Mouse (Mus musculus) neural tube, embryonic 11.5 days (tissue): ENCODE results near the gene Itgb3bp. TPM values are rescaled to one million over a fixed set of nuclear protein-coding genes. Genes with fewer than 3 reads are reported as not detected.

Source experiments
- ATAC-seq: fragments of 200-750 bp; cut with Nextera tagmentation; 2 replicates; pipeline ENCODE4 v1.8.0; 2017; ENCODE audit warnings: moderate number of reproducible peaks, mild to moderate bottlenecking, moderate TSS enrichment, moderate library complexity; ENCODE audit not compliant: insufficient read depth, low FRiP score, low TSS enrichment
- DNase-seq: peaks from one replicate; pipeline ENCODE4 v3.0.0-alpha.2; 2015; ENCODE audit warnings: low spot score
- H3K27ac ChIP-seq: fragments of 300-500 bp; sonication (generic); 2 replicates; pipeline ENCODE4 v1.5.1; 2014; ENCODE audit warnings: low read depth, mild to moderate bottlenecking, low read length
- H3K27me3 ChIP-seq: fragments of 300-500 bp; sonication (generic); 2 replicates; pipeline ENCODE4 v1.6.1; 2014; ENCODE audit warnings: mild to moderate bottlenecking, low read length, mixed read lengths; ENCODE audit not compliant: control insufficient read depth, insufficient read depth
- H3K36me3 ChIP-seq: fragments of 300-500 bp; sonication (generic); 2 replicates; pipeline ENCODE4 v1.6.1; 2014; ENCODE audit warnings: mild to moderate bottlenecking, low read length, moderate library complexity, mixed read lengths; ENCODE audit not compliant: control insufficient read depth, insufficient read depth
- H3K4me1 ChIP-seq: fragments of 300-500 bp; sonication (generic); 2 replicates; pipeline ENCODE4 v1.6.1; 2014; ENCODE audit warnings: low read length, mixed read lengths; ENCODE audit not compliant: control insufficient read depth, insufficient read depth
- H3K4me2 ChIP-seq: fragments of 300-500 bp; sonication (generic); 2 replicates; pipeline ENCODE4 v1.6.1; 2014; ENCODE audit warnings: low read depth, mild to moderate bottlenecking, moderate library complexity
- H3K4me3 ChIP-seq: fragments of 300-500 bp; sonication (generic); 2 replicates; pipeline ENCODE4 v1.5.1; 2014; ENCODE audit warnings: low read depth, low read length
- H3K9ac ChIP-seq: fragments of 300-500 bp; sonication (generic); 2 replicates; pipeline ENCODE4 v1.6.1; 2014; ENCODE audit warnings: mild to moderate bottlenecking, low read length
- H3K9me3 ChIP-seq: fragments of 300-500 bp; sonication (generic); 2 replicates; pipeline ENCODE4 v1.6.1; 2016; ENCODE audit warnings: low read length; ENCODE audit not compliant: control insufficient read depth
- whole genome bisulfite sequencing: fragments of 180-500 bp; shearing (Covaris S2); extraction: QIAGEN DNeasy Blood & Tissue Kit; methylation state at CpG from one replicate; pipeline ENCODE4 v1.1.7; 2014; 5-methylcytosine and 5-hydroxymethylcytosine counted together
- polyA plus RNA-seq: library from polyadenylated mRNA; unstranded; fragments of >200 nt; fragmentation: Nextera tagmentation; extraction: Ambion mirVana; gene quantifications from 2 replicates; pipeline ENCODE4 v1.2.1, GENCODE M21; 2014

Itgb3bp gene
- polyA plus RNA-seq, 1 experiment from 2014 or later, result 44.7 TPM

- Histone ChIP-seq H3K9me3 (no peaks in the 10 kb centered on the region), H3K4me1 (peaks cover 3% of the 10 kb centered on the region; the same call in 1 of the 2 replicates), H3K4me2 (no peak overlapping the region), H3K4me3 (no peak overlapping the region), H3K9ac (no peak overlapping the region), H3K36me3 (no peaks in the 10 kb centered on the region), H3K27me3 (no peaks in the 10 kb centered on the region), H3K27ac (no peak overlapping the region)
- ATAC-seq, result no peak
- WGBS, result 85% methylated on average over 6 of the region's 6 CpGs
- DNase-seq, result no peak
Observed at GRCm38 (mm10) chr4:99928521-99928920, 1.1 kb downstream of the Itgb3bp start.

DNA sequence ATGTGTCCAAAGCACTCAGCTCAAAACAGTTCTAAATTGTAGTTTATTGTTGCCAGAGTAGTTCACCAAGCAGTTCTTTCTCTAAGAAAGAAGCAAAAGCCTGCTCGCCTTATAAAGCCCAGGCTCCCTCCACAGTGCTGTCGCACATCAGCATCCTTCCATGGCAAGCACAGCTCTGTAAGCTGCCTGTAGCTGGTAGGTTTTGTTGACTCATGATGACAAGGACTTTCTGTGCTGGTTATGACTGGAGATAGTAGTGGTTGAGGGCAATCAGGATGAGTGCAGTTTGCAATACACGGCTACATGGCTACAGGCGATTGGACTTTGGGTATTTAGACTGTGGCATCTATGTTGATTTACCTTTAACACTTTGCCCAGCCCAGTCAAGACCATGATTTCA is 3.2 kb downstream of the Itgb3bp start:
- 90% methylated on average over 4 of the region's 4 CpGs for WGBS
- ATAC-seq (no peak), DNase-seq (no peak)
- H3K36me3 ChIP-seq, result no peaks in the 10 kb centered on the region
- no peak overlapping the region for H3K9ac ChIP-seq
- H3K4me1 ChIP-seq, result no peaks in the 10 kb centered on the region; the same call in 1 of the 2 replicates
- H3K27me3 ChIP-seq, result no peaks in the 10 kb centered on the region
- H3K4me3 ChIP-seq, result no peak overlapping the region
- H3K27ac ChIP-seq, result no peak overlapping the region
- H3K9me3 ChIP-seq, result no peaks in the 10 kb centered on the region
- no peak overlapping the region for H3K4me2 ChIP-seq

- DNase-seq, result no peak
- no peak overlapping the region for H3K4me2 ChIP-seq
- H3K27me3 ChIP-seq, result no peaks in the 10 kb centered on the region
- WGBS, result 67% methylated on average over 4 of the region's 4 CpGs
- no peak overlapping the region for H3K9ac ChIP-seq
- H3K27ac ChIP-seq, result no peak overlapping the region
- no peaks in the 10 kb centered on the region for H3K36me3 ChIP-seq
- no peak for ATAC-seq
- H3K9me3 ChIP-seq, result no peaks in the 10 kb centered on the region
- H3K4me1 ChIP-seq, result no peaks in the 10 kb centered on the region
- H3K4me3 ChIP-seq, result no peak overlapping the region
Observed at GRCm38 (mm10) chr4:99913894-99914451, 15.6 kb downstream of the Itgb3bp start.

- Histone ChIP-seq H3K27ac (no peak overlapping the region), H3K9me3 (no peaks in the 10 kb centered on the region), H3K27me3 (no peaks in the 10 kb centered on the region), H3K4me2 (no peak overlapping the region), H3K9ac (no peak overlapping the region), H3K4me3 (no peak overlapping the region), H3K4me1 (no peaks in the 10 kb centered on the region), H3K36me3 (no peaks in the 10 kb centered on the region)
- ATAC-seq (no peak), DNase-seq (no peak)
Observed at GRCm38 (mm10) chr4:99882405-99882804, 47.2 kb downstream of the Itgb3bp start.

- Histone ChIP-seq H3K9ac (no peak overlapping the region), H3K4me1 (no peaks in the 10 kb centered on the region), H3K4me3 (no peak overlapping the region), H3K27me3 (no peaks in the 10 kb centered on the region), H3K4me2 (no peak overlapping the region), H3K9me3 (no peaks in the 10 kb centered on the region), H3K27ac (no peak overlapping the region), H3K36me3 (no peaks in the 10 kb centered on the region)
- DNase-seq (no peak), ATAC-seq (no peak)
Observed at GRCm38 (mm10) chr4:99881882-99882281, 47.7 kb downstream of the Itgb3bp start.

DNA sequence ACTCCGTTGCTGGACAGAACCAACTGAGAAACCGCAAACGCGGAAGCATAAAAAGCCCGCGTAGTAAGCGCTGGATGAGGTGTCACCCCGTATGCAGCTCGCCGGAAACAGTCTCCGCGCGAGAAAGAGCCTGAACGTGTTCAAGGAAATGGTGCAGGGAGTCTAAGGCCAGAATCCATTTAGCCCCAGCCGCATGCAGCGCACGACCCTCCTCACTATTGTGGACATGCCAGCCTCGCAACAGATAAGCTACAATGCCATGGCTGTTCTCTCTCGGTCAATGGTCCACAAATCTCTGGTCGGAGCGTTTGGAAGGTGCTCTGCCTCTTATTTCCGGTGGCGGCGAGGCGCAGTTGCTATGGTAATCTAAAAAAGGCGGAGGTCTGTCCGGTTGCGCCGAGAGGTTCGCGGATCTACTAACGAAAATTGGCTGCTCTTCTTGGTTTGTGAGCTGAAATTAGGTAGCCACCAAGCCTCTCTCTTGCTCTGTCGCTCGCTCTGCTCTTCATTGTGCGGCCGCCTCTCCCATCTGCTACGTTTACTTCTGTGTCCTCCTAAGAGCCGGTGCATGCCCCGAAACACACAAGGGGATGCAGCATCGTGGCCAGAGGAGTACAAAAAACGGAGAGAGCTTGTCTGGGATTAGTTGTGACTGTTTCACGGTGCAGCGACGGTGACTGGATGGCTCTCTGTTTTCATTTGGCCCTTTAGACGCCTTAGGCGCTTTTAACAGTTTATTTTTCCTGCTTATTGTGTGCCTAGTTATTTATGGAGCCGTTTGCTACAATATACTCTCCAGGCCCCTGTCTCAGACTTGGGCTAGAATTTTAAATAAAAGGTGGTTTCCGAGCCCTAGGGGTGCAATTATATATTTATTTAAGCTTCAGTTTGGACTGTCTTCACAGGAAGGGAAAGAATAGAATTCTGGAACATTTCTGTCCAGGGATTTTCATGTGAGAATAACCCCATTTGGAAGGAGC is 100.2 kb downstream of the Itgb3bp start, which contains the start of gene Efcab7:
Gene Efcab7 (plus strand): TSS at position 105 of the 980 bp plus-strand sequence.
- under 1% methylated on average over 48 of the region's 48 CpGs for WGBS
- ATAC-seq, result peak; percentile 89

GRCm38 (mm10) chr4:99828739-99829093 is 100.9 kb downstream of the Itgb3bp start:
- H3K4me2 ChIP-seq, result peak overlapping the region; percentile 59
- H3K9me3 ChIP-seq, result no peaks in the 10 kb centered on the region
- peak overlapping the region; percentile 69 for H3K4me3 ChIP-seq
- ATAC-seq (no peak), DNase-seq (no peak)
- H3K4me1 ChIP-seq, result peaks cover 4% of the 10 kb centered on the region
- H3K36me3 ChIP-seq, result no peaks in the 10 kb centered on the region
- no peaks in the 10 kb centered on the region for H3K27me3 ChIP-seq
- H3K9ac ChIP-seq, result peak overlapping the region; percentile 87
- WGBS, result under 1% methylated on average over 7 of the region's 7 CpGs
- H3K27ac ChIP-seq, result peak overlapping the region; percentile 93; the same call in 1 of the 2 replicates

More for the DNA sequence above, 100.2 kb downstream of the Itgb3bp start, which contains the start of gene Efcab7:
- H3K9me3 ChIP-seq, result no peaks in the 10 kb centered on the region
- peak; percentile 90 for DNase-seq
- no peaks in the 10 kb centered on the region for H3K36me3 ChIP-seq
- peak within 1 kb of the TSS; percentile 93 for H3K27ac ChIP-seq
- H3K4me2 ChIP-seq, result peak within 1 kb of the TSS; percentile 59
- H3K27me3 ChIP-seq, result no peaks in the 10 kb centered on the region
- peak within 1 kb of the TSS; percentile 69 for H3K4me3 ChIP-seq
- H3K9ac ChIP-seq, result peak within 1 kb of the TSS; percentile 87
- H3K4me1 ChIP-seq, result peaks cover 4% of the 10 kb centered on the region

- no peaks in the 10 kb centered on the region for H3K27me3 ChIP-seq
- H3K4me2 ChIP-seq, result peak overlapping the region; percentile 59
- ATAC-seq, result no peak
- H3K9ac ChIP-seq, result no peak overlapping the region
- H3K27ac ChIP-seq, result no peak overlapping the region
- 60% methylated on average over 4 of the region's 4 CpGs for WGBS
- no peaks in the 10 kb centered on the region for H3K9me3 ChIP-seq
- no peaks in the 10 kb centered on the region for H3K36me3 ChIP-seq
- peaks cover 4% of the 10 kb centered on the region for H3K4me1 ChIP-seq
- no peak for DNase-seq
- peak overlapping the region; percentile 69 for H3K4me3 ChIP-seq
Observed at GRCm38 (mm10) chr4:99828337-99828736, 101.3 kb downstream of the Itgb3bp start.
